Mouse (Mus musculus) bone marrow, adult 2 months (tissue): Measurements from ENCODE around the gene Lgi4. TPM values are rescaled to one million over a fixed set of nuclear protein-coding genes. Genes with fewer than 3 reads are reported as not detected.

ENCODE experiments used
- H3K27ac ChIP-seq: fragments of 200-500 bp; 2 replicates; pipeline ENCODE4 v1.5.1; 2012; ENCODE audit warnings: low read depth, mild to moderate bottlenecking, control low read depth, inconsistent platforms, low read length; ENCODE audit not compliant: control insufficient read depth, poor library complexity, insufficient read depth
- H3K4me1 ChIP-seq: fragments of 200-500 bp; 2 replicates; pipeline ENCODE4 v1.6.1; 2011; ENCODE audit warnings: low read length; ENCODE audit not compliant: control insufficient read depth, insufficient read depth
- H3K4me3 ChIP-seq: fragments of 200-500 bp; replicated peaks from 2 replicates; pipeline ENCODE3; 2011; ENCODE audit warnings: mild to moderate bottlenecking, low read depth, low read length, control low read depth; ENCODE audit not compliant: control insufficient read depth
- CTCF ChIP-seq: fragments of 200-500 bp; IDR thresholded peaks from 2 replicates; pipeline ENCODE4 v1.5.1; 2011; ENCODE audit warnings: low read length, control low read depth; ENCODE audit not compliant: control insufficient read depth, insufficient read depth
- POLR2A ChIP-seq: fragments of 200-500 bp; IDR thresholded peaks from 2 replicates; pipeline ENCODE4 v1.6.1; 2011; ENCODE audit warnings: low read depth, mild to moderate bottlenecking, control low read depth, low read length, borderline replicate concordance; ENCODE audit not compliant: control insufficient read depth
- WGBS: fragments of 180-500 bp; shearing (Covaris S2); methylation state at CpG from one replicate; pipeline ENCODE4 v1.1.7; 2018; 5-methylcytosine and 5-hydroxymethylcytosine counted together
- polyA plus RNA-seq: library from polyadenylated mRNA; stranded (reverse); fragments of >200 nt; gene quantifications from 2 replicates; pipeline ENCODE4 v1.2.4, GENCODE M21; 2011; ENCODE audit warnings: low replicate concordance; ENCODE audit not compliant: missing spikeins, insufficient read depth, insufficient read length

Gene Lgi4
- polyA plus RNA-seq, 1 experiment = 2.3 TPM

GRCm38 (mm10) chr7:31053882-31054447 is 5.2 kb upstream of the Lgi4 start:
- Histone ChIP-seq H3K27ac (no peak overlapping the region), H3K4me3 (no peak overlapping the region), H3K4me1 (no peaks in the 10 kb centered on the region)
- no peak for TF ChIP-seq CTCF
- TF ChIP-seq POLR2A = no peak
- WGBS = 73% methylated on average over 10 of the region's 10 CpGs

- no peaks in the 10 kb centered on the region for H3K4me1 ChIP-seq
- no peak overlapping the region for H3K4me3 ChIP-seq
- TF ChIP-seq CTCF = no peak
- no peak for TF ChIP-seq POLR2A
- H3K27ac ChIP-seq = no peak overlapping the region
- WGBS = 83% methylated on average over 11 of the region's 11 CpGs
Measured at GRCm38 (mm10) chr7:31054661-31055320, 4.4 kb upstream of the Lgi4 start.

- Histone ChIP-seq H3K4me3 (no peak overlapping the region), H3K27ac (no peak overlapping the region), H3K4me1 (no peaks in the 10 kb centered on the region)
- TF ChIP-seq POLR2A = no peak
- TF ChIP-seq CTCF = no peak
- WGBS = 48% methylated on average over 10 of the region's 10 CpGs
Measured at GRCm38 (mm10) chr7:31055354-31055824, 3.8 kb upstream of the Lgi4 start.

- no peak for TF ChIP-seq CTCF
- TF ChIP-seq POLR2A = no peak
- Histone ChIP-seq H3K27ac (no peak overlapping the region), H3K4me3 (no peak overlapping the region), H3K4me1 (no peaks in the 10 kb centered on the region)
- WGBS = 77% methylated on average over 3 of the region's 4 CpGs
Measured at GRCm38 (mm10) chr7:31055883-31056282, 3.3 kb upstream of the Lgi4 start.

- WGBS = 72% methylated on average over 7 of the region's 7 CpGs
- Histone ChIP-seq H3K27ac (no peak overlapping the region), H3K4me3 (no peak overlapping the region), H3K4me1 (no peaks in the 10 kb centered on the region)
- no peak for TF ChIP-seq POLR2A
- TF ChIP-seq CTCF = no peak
Measured at GRCm38 (mm10) chr7:31056448-31056847, 2.7 kb upstream of the Lgi4 start.

- Histone ChIP-seq H3K4me1 (no peaks in the 10 kb centered on the region), H3K4me3 (no peak within 1 kb of the TSS), H3K27ac (no peak within 1 kb of the TSS)
- TF ChIP-seq POLR2A = no peak
- no peak for TF ChIP-seq CTCF
- WGBS = 80% methylated on average over 2 of the region's 2 CpGs
Measured at GRCm38 (mm10) chr7:31057071-31057470, 2.1 kb upstream of the Lgi4 start, which contains the start of gene Fxyd1. TSS of gene Fxyd1 (minus strand) at chr7:31057199.

- no peak overlapping the region for H3K27ac ChIP-seq
- TF ChIP-seq CTCF (no peak), POLR2A (no peak)
- 75% methylated on average over 5 of the region's 5 CpGs for WGBS
- no peaks in the 10 kb centered on the region for H3K4me1 ChIP-seq
- no peak overlapping the region for H3K4me3 ChIP-seq
Measured at GRCm38 (mm10) chr7:31057730-31058129, 1.4 kb upstream of the Lgi4 start.

GRCm38 (mm10) chr7:31058211-31058610 is 931 bp upstream of the Lgi4 start:
- Histone ChIP-seq H3K4me1 (no peaks in the 10 kb centered on the region), H3K4me3 (no peak overlapping the region), H3K27ac (no peak overlapping the region)
- TF ChIP-seq POLR2A = no peak
- no peak for TF ChIP-seq CTCF
- 86% methylated on average over 6 of the region's 6 CpGs for WGBS

- Histone ChIP-seq H3K4me1 (no peaks in the 10 kb centered on the region), H3K4me3 (no peak overlapping the region), H3K27ac (no peak overlapping the region)
- 84% methylated on average over 11 of the region's 11 CpGs for WGBS
- TF ChIP-seq POLR2A = no peak
- TF ChIP-seq CTCF = no peak
Measured at GRCm38 (mm10) chr7:31059919-31060620, 928 bp downstream of the Lgi4 start.
